Mouse (Mus musculus): ENCODE measurements around the gene Ptpn11. TPM values are rescaled to one million over a fixed set of nuclear protein-coding genes. Genes with fewer than 3 reads are reported as not detected.

Gene Ptpn11
- total RNA-seq, 1 experiment, result 40.2 TPM

- no peak for DNase-seq (ENCODE audit: low read depth, low spot score)
- TF ChIP-seq CHD2 (IDR thresholded peaks at IDR 0.05; ENCODE audit: low read depth, low read length) (no peak), ZC3H11A (IDR thresholded peaks at IDR 0.05; ENCODE audit: borderline replicate concordance, low read depth, low read length) (no peak), MAFK (IDR thresholded peaks at IDR 0.05; ENCODE audit: insufficient read depth, low read depth, low read length) (no peak), ZNF384 (IDR thresholded peaks at IDR 0.05; ENCODE audit: low read depth, low read length) (no peak), HCFC1 (IDR thresholded peaks at IDR 0.05; ENCODE audit: borderline replicate concordance, insufficient read depth, low read length) (no peak)
- no peak overlapping the region for H3K27ac ChIP-seq (ENCODE audit: insufficient read depth, low read depth, low read length, poor library complexity, severe bottlenecking)
- no peak overlapping the region for H3K4me3 ChIP-seq (ENCODE audit: insufficient read depth in 1 of 2, low read depth in 1 of 2, low read length in 2 of 2, poor library complexity in 1 of 2, severe bottlenecking in 1 of 2)
- H3K36me3 ChIP-seq (ENCODE audit: control insufficient read depth, insufficient read depth, low read length, poor library complexity, severe bottlenecking), result no peaks in the 10 kb centered on the region
- H3K4me1 ChIP-seq (ENCODE audit: control insufficient read depth in 2 of 2, insufficient read depth in 2 of 2, low read length in 2 of 2, poor library complexity in 1 of 2), result no peaks in the 10 kb centered on the region
- H3K9me3 ChIP-seq (ENCODE audit: control insufficient read depth, insufficient read depth, low read depth, low read length), result no peaks in the 10 kb centered on the region
- H3K9ac ChIP-seq (ENCODE audit: insufficient read depth, low read depth, low read length, poor library complexity, severe bottlenecking), result no peak overlapping the region
- in situ Hi-C loops (cut with MboI; ENCODE audit: low sequenced_read_pairs in 2 of 2, unreplicated experiment in 2 of 2), result no loop called here
Measured at GRCm38 (mm10) chr5:121119331-121120034, 71.7 kb downstream of the Ptpn11 start.

- no peaks in the 10 kb centered on the region for H3K9me3 ChIP-seq (ENCODE audit: control insufficient read depth, insufficient read depth, low read depth, low read length)
- DNase-seq (ENCODE audit: low read depth, low spot score), result no peak
- in situ Hi-C loops (cut with MboI; ENCODE audit: low sequenced_read_pairs in 2 of 2, unreplicated experiment in 2 of 2), result no loop called here
- no peak overlapping the region for H3K27ac ChIP-seq (ENCODE audit: insufficient read depth, low read depth, low read length, poor library complexity, severe bottlenecking)
- H3K36me3 ChIP-seq (ENCODE audit: control insufficient read depth, insufficient read depth, low read length, poor library complexity, severe bottlenecking), result no peaks in the 10 kb centered on the region
- H3K4me1 ChIP-seq (ENCODE audit: control insufficient read depth in 2 of 2, insufficient read depth in 2 of 2, low read length in 2 of 2, poor library complexity in 1 of 2), result no peaks in the 10 kb centered on the region
- no peak overlapping the region for H3K9ac ChIP-seq (ENCODE audit: insufficient read depth, low read depth, low read length, poor library complexity, severe bottlenecking)
- TF ChIP-seq ZNF384 (IDR thresholded peaks at IDR 0.05; ENCODE audit: low read depth, low read length), result no peak
- TF ChIP-seq CHD2 (IDR thresholded peaks at IDR 0.05; ENCODE audit: low read depth, low read length), result no peak
- TF ChIP-seq MAFK (IDR thresholded peaks at IDR 0.05; ENCODE audit: insufficient read depth, low read depth, low read length), result no peak
- no peak for TF ChIP-seq HCFC1 (IDR thresholded peaks at IDR 0.05; ENCODE audit: borderline replicate concordance, insufficient read depth, low read length)
- no peak for TF ChIP-seq ZC3H11A (IDR thresholded peaks at IDR 0.05; ENCODE audit: borderline replicate concordance, low read depth, low read length)
- no peak overlapping the region for H3K4me3 ChIP-seq (ENCODE audit: insufficient read depth in 1 of 2, low read depth in 1 of 2, low read length in 2 of 2, poor library complexity in 1 of 2, severe bottlenecking in 1 of 2)
Measured at GRCm38 (mm10) chr5:121118345-121118744, 72.9 kb downstream of the Ptpn11 start.

DNA sequence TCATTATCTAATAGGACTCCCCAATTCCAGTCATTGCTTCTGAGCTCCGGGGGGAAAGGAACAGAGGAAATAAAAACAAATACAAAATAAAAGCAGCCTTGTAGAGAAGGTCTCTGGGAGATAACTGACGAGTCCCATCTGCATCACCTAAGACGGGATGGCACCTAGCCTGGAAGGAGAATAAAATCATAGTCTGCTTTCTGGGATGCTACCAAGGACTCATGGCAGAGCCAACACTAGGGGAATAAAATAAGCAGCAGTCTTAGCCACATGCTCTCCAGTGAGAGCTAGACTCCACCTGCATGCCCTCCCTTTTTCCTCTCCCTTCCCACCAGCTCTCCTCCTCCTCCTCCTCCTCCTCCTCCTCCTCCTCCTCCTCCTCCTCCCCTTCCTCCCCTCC, 74.3 kb downstream of the Ptpn11 start:
- in situ Hi-C loops (cut with MboI; ENCODE audit: low sequenced_read_pairs in 2 of 2, unreplicated experiment in 2 of 2), result no loop called here
- H3K9ac ChIP-seq (ENCODE audit: insufficient read depth, low read depth, low read length, poor library complexity, severe bottlenecking), result no peak overlapping the region
- H3K27ac ChIP-seq (ENCODE audit: insufficient read depth, low read depth, low read length, poor library complexity, severe bottlenecking), result no peak overlapping the region
- H3K4me3 ChIP-seq (ENCODE audit: insufficient read depth in 1 of 2, low read depth in 1 of 2, low read length in 2 of 2, poor library complexity in 1 of 2, severe bottlenecking in 1 of 2), result no peak overlapping the region
- DNase-seq (ENCODE audit: low read depth, low spot score), result no peak
- H3K9me3 ChIP-seq (ENCODE audit: control insufficient read depth, insufficient read depth, low read depth, low read length), result no peaks in the 10 kb centered on the region
- H3K36me3 ChIP-seq (ENCODE audit: control insufficient read depth, insufficient read depth, low read length, poor library complexity, severe bottlenecking), result no peaks in the 10 kb centered on the region
- H3K4me1 ChIP-seq (ENCODE audit: control insufficient read depth in 2 of 2, insufficient read depth in 2 of 2, low read length in 2 of 2, poor library complexity in 1 of 2), result no peaks in the 10 kb centered on the region
- TF ChIP-seq ZC3H11A (IDR thresholded peaks at IDR 0.05; ENCODE audit: borderline replicate concordance, low read depth, low read length) (no peak), MAFK (IDR thresholded peaks at IDR 0.05; ENCODE audit: insufficient read depth, low read depth, low read length) (no peak), HCFC1 (IDR thresholded peaks at IDR 0.05; ENCODE audit: borderline replicate concordance, insufficient read depth, low read length) (no peak), ZNF384 (IDR thresholded peaks at IDR 0.05; ENCODE audit: low read depth, low read length) (no peak), CHD2 (IDR thresholded peaks at IDR 0.05; ENCODE audit: low read depth, low read length) (no peak)

- H3K4me1 ChIP-seq (ENCODE audit: control insufficient read depth in 2 of 2, insufficient read depth in 2 of 2, low read length in 2 of 2, poor library complexity in 1 of 2), result no peaks in the 10 kb centered on the region
- H3K27ac ChIP-seq (ENCODE audit: insufficient read depth, low read depth, low read length, poor library complexity, severe bottlenecking), result no peak overlapping the region
- no peak for DNase-seq (ENCODE audit: low read depth, low spot score)
- H3K4me3 ChIP-seq (ENCODE audit: insufficient read depth in 1 of 2, low read depth in 1 of 2, low read length in 2 of 2, poor library complexity in 1 of 2, severe bottlenecking in 1 of 2), result no peak overlapping the region
- H3K36me3 ChIP-seq (ENCODE audit: control insufficient read depth, insufficient read depth, low read length, poor library complexity, severe bottlenecking), result no peaks in the 10 kb centered on the region
- H3K9me3 ChIP-seq (ENCODE audit: control insufficient read depth, insufficient read depth, low read depth, low read length), result no peaks in the 10 kb centered on the region
- H3K9ac ChIP-seq (ENCODE audit: insufficient read depth, low read depth, low read length, poor library complexity, severe bottlenecking), result no peak overlapping the region
- no peak for TF ChIP-seq MAFK (IDR thresholded peaks at IDR 0.05; ENCODE audit: insufficient read depth, low read depth, low read length)
- TF ChIP-seq CHD2 (IDR thresholded peaks at IDR 0.05; ENCODE audit: low read depth, low read length), result no peak
- no peak for TF ChIP-seq HCFC1 (IDR thresholded peaks at IDR 0.05; ENCODE audit: borderline replicate concordance, insufficient read depth, low read length)
- TF ChIP-seq ZNF384 (IDR thresholded peaks at IDR 0.05; ENCODE audit: low read depth, low read length), result no peak
- no peak for TF ChIP-seq ZC3H11A (IDR thresholded peaks at IDR 0.05; ENCODE audit: borderline replicate concordance, low read depth, low read length)
- in situ Hi-C loops (cut with MboI; ENCODE audit: low sequenced_read_pairs in 2 of 2, unreplicated experiment in 2 of 2), result no loop called here
Measured at GRCm38 (mm10) chr5:121115391-121116157, 75.6 kb downstream of the Ptpn11 start.

Data from ES-E14 (cell line).